Mouse (Mus musculus): ENCODE measurements around the gene Snrnp70. TPM values are rescaled to one million over a fixed set of nuclear protein-coding genes. Genes with fewer than 3 reads are reported as not detected.
"Not testable (repeated sequence)": the region's sequence is repeated elsewhere in the genome, so short reads cannot be mapped to it uniquely, and the experiment has no call there.

The Snrnp70 gene
- total RNA-seq, 2 experiments from 2014 or later = 60.3 to 65.4 TPM

DNA sequence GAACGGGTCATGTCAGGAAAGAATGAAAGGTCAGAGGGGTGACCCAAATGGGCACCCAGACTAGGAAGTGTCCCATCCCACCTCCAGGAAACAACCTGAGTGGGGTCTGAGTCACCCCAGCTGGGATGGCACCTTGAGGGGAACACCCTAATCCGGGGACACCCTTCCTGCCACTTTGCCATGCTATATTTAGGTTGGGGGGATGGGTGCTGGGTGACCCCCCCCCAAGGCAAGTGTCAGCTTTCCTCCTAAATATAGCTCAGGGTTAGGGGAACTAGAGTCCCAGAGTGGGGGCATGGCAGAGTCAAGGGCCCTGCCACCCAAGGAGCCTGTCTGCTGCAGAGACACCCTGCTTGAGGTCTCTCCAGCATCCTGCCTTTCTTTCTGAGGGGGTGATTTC is 16.9 kb upstream of the Snrnp70 start:
- peak; percentile 79 for DNase-seq (ENCODE audit: low spot score)

DNA sequence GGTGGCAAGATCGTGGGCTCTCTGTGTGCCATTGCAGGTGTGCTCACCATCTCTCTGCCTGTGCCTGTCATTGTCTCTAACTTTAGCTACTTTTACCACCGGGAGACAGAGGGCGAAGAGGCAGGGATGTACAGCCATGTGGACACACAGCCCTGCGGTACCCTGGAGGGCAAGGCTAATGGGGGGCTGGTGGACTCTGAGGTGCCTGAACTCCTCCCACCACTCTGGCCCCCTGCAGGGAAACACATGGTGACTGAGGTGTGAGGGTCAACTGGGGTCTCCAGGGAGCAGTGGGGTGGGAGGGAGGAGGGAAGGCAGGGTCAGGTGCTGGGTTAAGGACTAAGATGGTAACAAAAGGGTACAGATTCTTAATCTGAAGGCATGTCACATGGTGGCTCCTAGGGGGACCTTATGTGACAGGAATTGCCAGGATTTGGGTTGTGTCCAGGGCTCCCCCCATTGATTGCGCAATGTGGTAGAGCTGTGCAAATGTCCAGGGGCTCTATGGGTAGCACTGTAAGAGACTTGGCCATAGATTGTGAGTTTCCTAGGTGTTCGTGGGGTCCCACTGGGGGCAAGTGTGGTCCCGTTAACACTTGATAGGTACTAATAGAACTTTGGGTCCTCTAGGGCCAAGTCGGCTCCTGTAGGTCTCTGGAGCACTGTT is 14.1 kb upstream of the Snrnp70 start:
- no peak for DNase-seq (ENCODE audit: low spot score)

DNA sequence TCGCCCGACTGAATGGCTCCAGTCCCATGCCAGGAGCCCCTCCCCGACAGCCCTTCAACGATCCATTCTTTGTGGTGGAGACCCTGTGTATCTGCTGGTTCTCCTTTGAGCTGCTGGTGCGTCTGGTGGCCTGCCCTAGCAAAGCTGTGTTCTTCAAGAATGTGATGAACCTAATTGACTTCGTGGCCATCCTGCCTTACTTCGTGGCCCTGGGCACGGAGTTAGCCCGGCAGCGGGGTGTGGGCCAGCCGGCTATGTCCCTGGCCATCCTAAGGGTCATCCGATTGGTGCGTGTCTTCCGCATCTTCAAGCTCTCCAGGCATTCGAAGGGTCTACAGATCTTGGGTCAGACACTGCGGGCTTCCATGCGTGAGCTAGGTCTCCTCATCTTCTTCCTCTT is 13.4 kb upstream of the Snrnp70 start:
- DNase-seq (ENCODE audit: low spot score) = no peak

DNA sequence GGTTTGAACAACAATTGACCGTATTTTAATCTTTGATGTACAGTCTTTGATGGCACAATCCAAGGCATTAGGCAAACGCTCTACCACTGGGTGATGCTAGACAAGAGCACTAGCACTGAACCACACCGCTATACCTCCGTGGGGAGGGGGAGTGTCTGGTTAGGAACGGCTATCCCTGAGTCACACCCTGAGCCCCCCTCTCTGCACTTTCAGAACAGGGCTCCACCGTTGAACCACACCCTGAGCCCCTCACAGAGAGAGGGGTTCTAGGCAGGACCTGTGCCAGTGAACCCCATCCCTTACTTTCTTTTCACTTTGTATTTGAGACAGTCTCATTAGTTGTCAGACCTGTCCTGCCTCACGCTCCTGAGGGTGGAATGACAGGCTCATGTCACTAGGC is 12.8 kb upstream of the Snrnp70 start:
- DNase-seq (ENCODE audit: low spot score) = no peak

DNA sequence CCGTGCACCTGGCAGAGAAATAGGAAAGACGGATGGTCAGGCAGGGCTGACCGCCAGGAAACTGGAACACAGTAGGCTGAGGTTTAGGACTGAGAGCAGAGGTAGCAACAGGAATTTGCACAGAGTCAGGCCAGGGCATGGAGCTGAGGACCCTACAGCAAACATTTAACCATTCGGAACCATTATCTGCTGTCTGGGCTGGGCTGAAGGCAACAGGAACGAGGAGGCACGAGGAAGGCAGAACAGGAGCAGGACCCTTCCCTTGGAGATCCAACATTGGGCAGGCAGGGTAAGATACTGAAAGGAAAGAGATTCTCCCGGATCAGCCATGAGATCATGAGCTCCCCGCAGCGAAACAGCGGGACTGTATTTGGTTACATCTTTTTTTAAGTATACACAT is 12.3 kb upstream of the Snrnp70 start:
- DNase-seq (ENCODE audit: low spot score) = no peak

DNA sequence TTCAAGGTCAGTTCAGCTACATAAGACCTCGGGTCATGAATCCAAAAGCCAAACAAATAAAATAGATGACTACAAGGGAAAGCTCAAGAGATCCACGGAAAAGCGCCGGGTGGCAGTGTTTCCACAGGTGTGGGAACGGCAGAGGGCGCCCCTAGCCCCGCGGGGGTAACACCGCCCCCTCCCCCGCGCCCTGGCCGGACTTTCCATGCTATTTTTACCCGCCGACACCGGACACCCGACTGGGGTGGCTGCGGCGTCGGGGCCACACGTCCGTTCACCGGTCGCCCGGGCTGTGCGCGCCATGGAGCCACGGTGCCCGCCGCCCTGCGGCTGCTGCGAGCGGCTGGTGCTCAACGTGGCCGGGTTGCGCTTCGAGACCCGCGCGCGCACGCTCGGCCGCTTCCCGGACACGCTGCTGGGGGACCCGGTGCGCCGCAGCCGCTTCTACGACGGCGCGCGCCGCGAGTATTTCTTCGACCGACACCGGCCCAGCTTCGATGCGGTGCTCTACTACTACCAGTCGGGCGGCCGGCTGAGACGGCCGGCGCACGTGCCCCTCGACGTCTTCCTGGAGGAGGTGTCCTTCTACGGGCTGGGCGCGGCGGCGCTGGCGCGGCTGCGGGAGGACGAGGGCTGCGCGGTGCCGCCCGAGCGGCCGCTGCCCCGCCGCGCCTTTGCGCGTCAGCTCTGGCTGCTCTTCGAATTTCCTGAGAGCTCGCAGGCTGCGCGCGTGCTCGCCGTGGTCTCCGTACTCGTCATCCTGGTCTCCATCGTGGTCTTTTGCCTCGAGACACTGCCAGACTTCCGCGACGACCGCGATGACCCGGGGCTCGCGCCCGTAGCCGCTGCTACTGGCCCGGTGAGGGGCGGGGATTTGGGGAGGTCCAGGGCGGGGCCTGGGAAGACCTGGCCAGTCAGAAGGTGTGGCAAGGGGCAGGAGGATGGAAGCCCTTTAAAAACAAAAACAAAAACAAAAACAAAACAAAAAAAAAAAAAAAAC is 10.9 kb upstream of the Snrnp70 start:
- peak; percentile 87 for DNase-seq (ENCODE audit: low spot score)

DNA sequence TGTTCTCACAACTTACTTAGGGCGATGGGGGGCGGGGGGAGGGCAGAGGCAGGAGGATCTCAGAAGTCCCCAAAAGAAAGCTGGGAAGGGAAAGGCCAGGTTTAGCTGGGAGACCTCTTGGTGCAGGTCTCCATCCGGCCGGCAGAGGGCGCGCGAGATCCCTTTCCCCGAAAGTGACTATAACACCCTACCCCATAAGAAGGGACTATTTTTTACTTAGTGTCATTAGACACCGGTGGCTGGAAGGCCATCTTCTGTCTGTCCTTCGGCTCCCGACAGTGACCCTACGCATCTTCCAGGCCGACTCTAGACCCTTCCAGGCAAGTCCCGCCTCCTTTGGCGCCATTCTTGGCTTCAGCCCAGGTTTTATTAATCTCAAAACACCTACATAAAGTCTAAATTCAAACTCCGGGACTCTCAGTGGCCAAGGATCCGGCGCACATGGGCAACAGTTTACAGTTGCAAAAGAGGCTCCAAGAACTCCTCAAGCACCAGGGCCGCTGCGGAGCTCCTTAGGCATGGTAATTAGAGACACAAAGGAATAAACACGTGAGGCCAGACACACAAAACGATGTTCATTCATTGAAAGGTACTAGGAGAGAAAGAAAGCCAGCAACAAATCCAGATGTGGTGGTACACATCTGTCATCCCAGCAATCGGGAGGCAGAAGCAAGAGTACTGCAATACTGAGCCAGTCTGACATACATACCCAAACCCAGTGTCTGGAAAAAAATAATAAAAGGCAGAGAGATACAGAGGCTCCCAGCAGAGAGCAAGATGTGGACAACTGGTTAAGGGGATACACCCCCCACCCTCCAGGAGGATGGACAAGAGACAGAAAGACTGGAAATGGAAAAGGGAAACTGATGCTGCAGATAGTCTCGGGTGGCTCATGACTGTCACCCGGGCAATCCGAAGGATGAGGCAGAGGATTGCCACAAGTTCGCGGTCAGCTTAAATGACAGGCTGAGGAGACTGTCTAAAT is 9.8 kb upstream of the Snrnp70 start, which contains the start of gene Kcna7:
Kcna7 (plus strand) TSS at position 563 of the 985 bp plus-strand sequence.
- peak; percentile 87 for DNase-seq (ENCODE audit: low spot score)

DNA sequence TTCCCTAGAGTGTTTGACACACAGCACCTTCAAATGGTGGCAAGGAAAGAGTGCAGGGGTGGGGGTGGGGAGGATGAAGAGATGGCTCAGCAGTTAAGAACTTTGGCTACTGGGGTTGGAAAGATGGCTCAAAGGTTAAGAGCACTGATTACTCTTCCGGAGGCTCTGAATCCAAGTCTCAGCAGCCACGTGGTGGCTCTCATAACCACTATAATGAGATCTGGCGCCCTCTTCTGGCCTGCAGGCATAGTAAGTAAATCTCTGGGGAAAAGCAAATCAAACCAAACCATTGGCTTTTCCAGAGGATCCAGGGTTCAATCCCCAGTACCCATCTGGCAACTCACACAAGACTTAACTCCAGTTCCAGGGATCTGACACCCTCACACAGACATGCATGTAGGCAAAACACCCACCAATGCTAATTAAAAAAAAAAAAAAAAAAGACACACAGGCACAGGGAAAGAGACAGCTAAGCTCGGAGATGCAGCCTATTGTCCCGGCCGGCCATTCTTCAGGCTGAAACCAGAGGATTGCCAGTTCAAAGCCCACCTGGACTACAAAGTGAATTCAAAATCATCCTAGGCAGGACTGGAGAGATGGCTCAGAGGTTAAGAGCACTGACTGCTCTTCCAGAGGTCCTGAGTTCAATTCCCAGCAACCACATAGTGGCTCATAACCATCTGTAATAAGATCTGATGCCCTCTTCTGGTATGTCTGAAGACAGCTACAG is 8.2 kb upstream of the Snrnp70 start:
- peak; percentile 66 for DNase-seq (ENCODE audit: low spot score)

DNA sequence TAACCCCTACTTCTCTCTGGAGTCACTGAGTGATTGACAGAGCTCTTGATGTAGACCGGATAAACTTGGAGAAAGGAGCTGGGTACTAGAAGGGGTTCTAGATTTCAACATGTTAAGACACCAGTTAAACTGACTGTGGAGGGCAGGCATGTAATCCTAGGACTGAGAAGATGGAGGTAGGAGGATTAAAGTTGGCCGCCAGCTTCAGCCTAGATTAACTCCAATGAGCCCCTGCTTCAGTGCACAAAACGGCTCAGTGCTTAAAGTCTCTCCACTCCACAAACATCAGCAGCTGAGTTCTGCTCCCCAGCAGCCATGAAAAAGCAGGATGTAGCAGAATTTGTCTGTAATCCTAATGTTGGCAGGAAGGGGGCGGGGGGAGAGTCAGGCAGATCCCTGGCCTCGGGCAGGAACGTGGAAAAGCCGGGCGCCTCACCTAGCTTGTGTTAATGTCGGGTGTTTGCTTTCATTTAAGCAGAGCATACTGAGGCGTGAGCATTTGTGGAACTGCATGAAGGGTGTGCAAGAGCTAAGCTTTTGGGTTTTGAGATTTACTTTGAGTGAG is 6.1 kb upstream of the Snrnp70 start:
- no peak for DNase-seq (ENCODE audit: low spot score)

DNA sequence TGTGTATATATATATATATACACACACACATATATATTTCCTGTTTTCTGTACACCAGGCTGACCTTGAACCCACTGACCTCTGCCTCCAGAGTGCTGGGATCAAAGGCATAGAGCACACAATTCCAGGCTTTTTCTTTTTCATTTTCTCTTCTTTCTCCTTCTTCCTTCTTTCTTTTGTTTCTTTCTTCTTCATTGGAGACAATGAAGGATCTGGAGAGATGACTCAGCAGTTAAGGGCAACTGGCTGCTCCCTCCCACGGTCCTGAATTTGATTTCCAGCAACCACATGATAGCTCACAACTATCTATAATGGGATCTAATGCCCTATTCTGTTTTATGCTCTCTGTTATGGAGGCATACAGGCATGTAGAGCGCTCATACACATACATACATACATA is 1.2 kb upstream of the Snrnp70 start:
- no peak for DNase-seq (ENCODE audit: low spot score)

DNA sequence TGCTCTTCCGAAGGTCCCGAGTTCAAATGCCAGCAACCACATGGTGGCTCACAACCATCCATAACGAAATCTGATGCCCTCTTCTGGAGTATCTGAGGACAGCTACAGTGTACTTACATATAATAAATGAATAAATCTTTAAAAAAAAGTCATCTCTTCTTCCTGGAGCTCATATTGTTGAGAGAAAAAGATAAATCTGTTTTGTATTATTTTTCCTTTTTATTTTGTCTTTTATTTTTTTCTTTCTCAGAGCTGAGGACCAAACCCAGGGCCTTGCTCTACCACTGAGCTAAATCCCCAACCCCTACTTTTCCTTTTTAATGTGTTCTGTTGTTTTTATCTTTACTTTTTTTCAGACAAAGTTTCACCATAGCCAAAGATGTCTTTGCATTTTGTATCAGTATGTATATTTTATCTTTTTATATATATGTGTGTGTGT is 814 bp upstream of the Snrnp70 start:
- DNase-seq (ENCODE audit: low spot score) = not testable (repeated sequence)

DNA sequence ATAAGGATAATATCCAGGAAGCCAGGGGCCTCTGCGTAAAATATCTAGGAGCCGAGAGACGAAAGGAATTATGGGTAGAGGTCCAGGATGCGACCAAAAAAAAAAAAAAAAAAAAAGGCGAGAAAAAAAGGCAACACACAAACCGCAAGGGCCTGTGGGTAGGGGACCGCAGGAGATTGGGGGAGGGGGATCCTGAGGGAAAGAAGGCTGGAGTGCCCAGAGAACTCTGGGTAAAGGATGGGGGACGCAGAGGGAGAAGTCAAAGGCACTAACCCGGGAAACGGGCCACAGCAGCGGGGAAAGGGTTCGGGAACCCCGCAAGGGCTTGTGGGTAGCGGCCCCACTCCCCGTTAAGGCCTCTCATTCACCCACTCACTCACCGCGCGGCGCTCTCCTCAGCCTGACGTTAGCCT is 407 bp downstream of the Snrnp70 start:
- DNase-seq (ENCODE audit: low spot score) = no peak

DNA sequence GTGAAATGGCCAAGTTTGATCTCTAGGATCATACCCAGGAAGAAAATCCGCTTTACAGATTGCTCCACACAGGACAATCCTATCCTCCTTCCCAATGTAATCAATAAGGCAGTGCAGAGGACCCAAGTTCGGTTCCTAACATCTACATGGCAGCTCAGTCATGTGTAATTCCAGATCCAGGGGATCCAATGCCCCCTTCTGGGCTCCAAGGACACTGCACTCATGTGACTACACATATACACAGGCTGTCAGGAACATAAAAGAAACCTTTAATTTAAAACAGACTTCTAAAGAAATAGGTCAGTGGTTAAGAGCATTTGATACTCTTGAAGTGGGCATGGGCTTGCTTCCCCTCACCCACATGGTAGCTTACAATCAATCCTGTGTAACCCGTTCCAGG is 9.5 kb downstream of the Snrnp70 start:
- no peak for DNase-seq (ENCODE audit: low spot score)

DNA sequence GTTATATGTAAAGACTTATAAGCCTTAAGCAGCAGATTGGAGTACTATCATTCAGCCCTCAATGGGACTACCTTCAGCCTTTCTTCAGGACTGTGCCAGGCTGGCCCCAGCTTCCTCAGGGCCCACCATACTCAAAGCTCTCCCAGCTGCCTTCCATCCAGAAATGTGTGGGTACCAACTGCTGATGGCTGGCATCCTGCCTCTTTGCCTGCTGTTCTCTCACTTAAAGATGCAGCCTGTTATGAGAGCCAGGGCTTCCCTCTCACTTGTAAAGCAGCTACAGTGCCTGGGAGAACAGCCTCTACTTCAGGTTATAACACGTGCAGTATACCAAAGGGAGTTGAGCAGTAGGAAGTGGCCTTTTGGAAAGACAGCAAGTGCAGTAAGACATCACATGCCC is 19.5 kb downstream of the Snrnp70 start:
- DNase-seq (ENCODE audit: low spot score) = no peak

DNA sequence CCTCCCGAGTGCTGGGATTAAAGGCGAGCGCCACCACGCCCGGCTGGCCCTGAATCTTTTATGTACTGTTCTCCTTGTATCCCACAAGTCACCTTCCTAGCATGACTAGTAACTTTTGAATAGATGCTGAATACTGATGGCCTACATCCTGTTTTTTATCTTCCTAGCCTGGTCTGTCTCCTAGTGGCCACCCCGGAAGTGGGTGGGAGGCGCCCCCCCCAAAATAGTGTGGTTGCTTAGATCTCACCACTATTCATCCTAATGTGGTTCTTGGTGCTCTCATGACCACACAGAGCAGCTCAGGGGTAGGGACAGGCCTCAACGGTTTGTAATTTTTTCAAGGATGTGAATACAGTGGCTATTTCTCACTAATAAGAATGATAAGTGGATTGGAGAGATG is 20.9 kb downstream of the Snrnp70 start:
- no peak for DNase-seq (ENCODE audit: low spot score)

DNA sequence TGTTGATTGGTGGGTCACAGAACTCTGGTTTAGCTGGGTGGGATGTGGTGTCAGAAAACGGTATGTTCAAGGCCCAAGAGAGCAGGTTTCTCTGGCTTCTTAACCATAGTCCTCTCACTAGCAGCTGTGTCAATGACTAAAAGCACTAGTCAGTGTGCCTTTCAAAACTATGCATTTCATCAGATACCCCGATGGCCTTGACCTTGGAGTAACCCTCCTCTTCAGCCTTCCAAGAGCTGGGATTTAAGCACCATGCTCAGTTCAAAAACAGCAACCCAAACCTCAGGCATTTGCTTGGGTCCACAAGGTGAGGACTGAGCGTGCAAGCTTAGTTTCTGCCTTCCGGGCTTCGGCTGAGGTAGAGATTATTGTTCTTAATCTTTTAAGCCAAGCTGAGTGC is 23.2 kb downstream of the Snrnp70 start:
- DNase-seq (ENCODE audit: low spot score) = no peak

DNA sequence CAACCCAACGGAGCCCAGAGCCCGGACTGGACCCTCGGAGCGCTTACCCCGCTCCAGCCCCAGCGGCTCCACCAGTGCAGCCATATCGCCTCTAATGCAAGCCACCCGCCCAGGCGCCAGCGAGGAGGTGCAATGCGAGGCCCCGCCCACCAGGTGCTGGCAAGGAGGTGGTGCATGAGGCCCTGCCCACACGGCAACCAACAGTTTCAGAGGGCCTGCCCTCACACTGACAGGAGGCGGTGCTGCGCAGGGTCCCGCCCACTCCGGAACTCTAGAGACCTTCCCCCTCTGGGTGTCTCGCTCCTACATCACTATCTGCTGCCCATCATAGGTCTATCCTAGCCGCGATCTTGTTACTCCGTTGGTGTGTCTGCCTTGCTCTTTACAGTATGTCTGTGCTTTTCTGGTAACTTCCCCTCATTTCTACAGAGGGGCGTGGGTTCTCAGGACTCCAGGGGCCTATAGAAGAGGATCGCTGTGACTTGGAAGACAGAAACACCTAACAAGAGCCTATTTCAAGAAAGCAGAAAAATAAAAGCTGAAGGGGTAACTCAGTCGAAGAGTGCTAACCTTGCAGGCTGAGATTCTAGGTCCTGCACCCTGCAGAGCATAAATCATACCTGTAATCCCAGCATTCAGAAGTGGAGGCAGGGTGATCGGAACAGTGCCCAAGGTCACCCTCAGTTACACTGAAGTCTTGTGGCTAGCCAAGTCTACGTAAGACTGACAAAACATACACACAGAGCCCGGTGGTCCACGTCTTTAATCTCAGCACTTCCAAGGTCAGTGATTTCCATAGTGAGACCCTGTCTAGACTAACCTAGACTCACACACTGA is 24.8 kb downstream of the Snrnp70 start, which contains the start of gene Lin7b:
Lin7b (minus strand) TSS at position 109 of the 837 bp plus-strand sequence.
- DNase-seq (ENCODE audit: low spot score) = peak; percentile 84

DNA sequence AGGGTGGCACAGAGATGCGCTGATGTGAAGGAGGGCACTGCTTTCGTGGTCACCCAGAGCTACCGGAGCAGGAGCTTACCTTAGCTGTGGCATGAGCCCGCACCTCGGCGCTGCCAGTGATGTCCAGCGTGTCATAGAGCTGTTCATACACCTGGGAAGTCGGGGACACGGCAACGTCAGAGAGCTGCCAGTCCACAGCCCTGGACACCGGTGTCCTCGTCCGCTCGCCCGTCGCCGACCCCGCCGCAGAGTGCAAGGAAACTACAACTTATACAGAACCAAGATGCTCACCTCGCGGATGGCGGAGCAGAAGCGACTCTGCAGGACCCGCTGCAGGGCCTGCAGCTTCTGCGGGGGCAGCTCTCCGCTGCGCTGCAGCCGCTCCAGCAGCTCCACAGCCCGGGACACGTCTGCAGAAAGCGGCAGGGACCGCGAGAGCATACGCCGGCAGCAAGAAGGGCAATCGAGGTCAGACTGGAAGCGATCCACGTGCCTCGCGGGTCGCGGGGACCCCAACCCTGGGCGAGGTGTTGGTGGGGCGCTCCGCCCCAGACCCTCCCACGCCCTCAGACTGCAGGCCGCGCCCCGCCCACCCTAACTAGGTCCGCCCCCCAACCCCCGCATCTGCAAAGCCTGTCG is 25.6 kb downstream of the Snrnp70 start:
- no peak for DNase-seq (ENCODE audit: low spot score)
